Mouse (Mus musculus): ENCODE measurements around the gene Prmt1. TPM values are rescaled to one million over a fixed set of nuclear protein-coding genes. Genes with fewer than 3 reads are reported as not detected.

The Prmt1 gene
- polyA plus RNA-seq, 1 experiment = 978 TPM

- peak overlapping the region; percentile 30 for H3ac ChIP-seq (ENCODE audit: control insufficient read depth, insufficient read length, low read depth)
- H3K79me3 ChIP-seq (ENCODE audit: low read depth) = peaks cover 47% of the 10 kb centered on the region
- H3K4me3 ChIP-seq (ENCODE audit: insufficient read depth, poor library complexity, severe bottlenecking) = peak overlapping the region; percentile 97
- H3K79me2 ChIP-seq (ENCODE audit: control insufficient read depth, insufficient read depth) = peaks cover 88% of the 10 kb centered on the region
- peaks cover 41% of the 10 kb centered on the region for H3K36me3 ChIP-seq (ENCODE audit: control insufficient read depth, insufficient read depth)
- H3K27me3 ChIP-seq (ENCODE audit: control insufficient read depth, insufficient read depth, insufficient read length) = no peaks in the 10 kb centered on the region
- TF ChIP-seq MYOD1 (IDR thresholded peaks at IDR 0.05; ENCODE audit: control insufficient read depth, insufficient read length, low read depth) (peak; percentile 80), USF1 (IDR thresholded peaks at IDR 0.05; ENCODE audit: low read depth) (no peak)
These were observed 2.2 kb downstream of the Prmt1 start for GRCm38 (mm10) chr7:44983944-44984832.

- H3K79me2 ChIP-seq (ENCODE audit: control insufficient read depth, insufficient read depth) = peaks cover 78% of the 10 kb centered on the region
- H3K4me3 ChIP-seq (ENCODE audit: insufficient read depth, poor library complexity, severe bottlenecking) = no peak overlapping the region
- no peak overlapping the region for H3ac ChIP-seq (ENCODE audit: control insufficient read depth, insufficient read length, low read depth)
- peaks cover 42% of the 10 kb centered on the region for H3K79me3 ChIP-seq (ENCODE audit: low read depth)
- peak; percentile 84 for TF ChIP-seq CTCF (IDR thresholded peaks at IDR 0.05; ENCODE audit: control insufficient read depth, insufficient read depth, insufficient read length)
- no peak for TF ChIP-seq MYOD1 (IDR thresholded peaks at IDR 0.05; ENCODE audit: control insufficient read depth, insufficient read length, low read depth)
- H3K36me3 ChIP-seq (ENCODE audit: control insufficient read depth, insufficient read depth) = peaks cover 52% of the 10 kb centered on the region
- no peaks in the 10 kb centered on the region for H3K27me3 ChIP-seq (ENCODE audit: control insufficient read depth, insufficient read depth, insufficient read length)
These were observed 3.3 kb downstream of the Prmt1 start for GRCm38 (mm10) chr7:44983085-44983484.

- H3ac ChIP-seq (ENCODE audit: control insufficient read depth, insufficient read length, low read depth) = no peak overlapping the region
- no peak overlapping the region for H3K4me3 ChIP-seq (ENCODE audit: insufficient read depth, poor library complexity, severe bottlenecking)
- no peaks in the 10 kb centered on the region for H3K27me3 ChIP-seq (ENCODE audit: control insufficient read depth, insufficient read depth, insufficient read length)
- H3K36me3 ChIP-seq (ENCODE audit: control insufficient read depth, insufficient read depth) = peaks cover 65% of the 10 kb centered on the region
- TF ChIP-seq MYOG (IDR thresholded peaks at IDR 0.05; ENCODE audit: control insufficient read depth, extremely low read depth, insufficient read length) = no peak
- no peak for TF ChIP-seq MAX (IDR thresholded peaks at IDR 0.05)
- no peak for TF ChIP-seq USF1 (IDR thresholded peaks at IDR 0.05; ENCODE audit: low read depth)
- TF ChIP-seq CTCF (IDR thresholded peaks at IDR 0.05; ENCODE audit: control insufficient read depth, insufficient read depth, insufficient read length) = no peak
- no peak for TF ChIP-seq CEBPB (IDR thresholded peaks at IDR 0.05; ENCODE audit: low read depth)
- no peak for TF ChIP-seq MYOD1 (IDR thresholded peaks at IDR 0.05; ENCODE audit: control insufficient read depth, insufficient read length, low read depth)
- TF ChIP-seq FOSL1 (IDR thresholded peaks at IDR 0.05; ENCODE audit: insufficient read depth, low read length, poor library complexity, severe bottlenecking) = no peak
- peaks cover 39% of the 10 kb centered on the region for H3K79me3 ChIP-seq (ENCODE audit: low read depth)
- H3K79me2 ChIP-seq (ENCODE audit: control insufficient read depth, insufficient read depth) = peaks cover 66% of the 10 kb centered on the region
These were observed 4.8 kb downstream of the Prmt1 start for GRCm38 (mm10) chr7:44981539-44981938.

GRCm38 (mm10) chr7:44978300-44978699 lies 8.1 kb downstream of the Prmt1 start:
- Histone ChIP-seq H3ac (ENCODE audit: control insufficient read depth, insufficient read length, low read depth) (no peak overlapping the region), H3K4me3 (ENCODE audit: insufficient read depth, poor library complexity, severe bottlenecking) (no peak overlapping the region), H3K79me2 (ENCODE audit: control insufficient read depth, insufficient read depth) (peaks cover 37% of the 10 kb centered on the region), H3K79me3 (ENCODE audit: low read depth) (peaks cover 14% of the 10 kb centered on the region), H3K36me3 (ENCODE audit: control insufficient read depth, insufficient read depth) (peaks cover 72% of the 10 kb centered on the region), H3K27me3 (ENCODE audit: control insufficient read depth, insufficient read depth, insufficient read length) (no peaks in the 10 kb centered on the region)
- TF ChIP-seq MAX (IDR thresholded peaks at IDR 0.05) (no peak), MYOG (IDR thresholded peaks at IDR 0.05; ENCODE audit: control insufficient read depth, extremely low read depth, insufficient read length) (no peak), CTCF (IDR thresholded peaks at IDR 0.05; ENCODE audit: control insufficient read depth, insufficient read depth, insufficient read length) (no peak), FOSL1 (IDR thresholded peaks at IDR 0.05; ENCODE audit: insufficient read depth, low read length, poor library complexity, severe bottlenecking) (no peak), CEBPB (IDR thresholded peaks at IDR 0.05; ENCODE audit: low read depth) (no peak), USF1 (IDR thresholded peaks at IDR 0.05; ENCODE audit: low read depth) (no peak), MYOD1 (IDR thresholded peaks at IDR 0.05; ENCODE audit: control insufficient read depth, insufficient read length, low read depth) (no peak)

- H3K4me3 ChIP-seq (ENCODE audit: insufficient read depth, poor library complexity, severe bottlenecking) = no peak overlapping the region
- peaks cover 5% of the 10 kb centered on the region for H3K79me2 ChIP-seq (ENCODE audit: control insufficient read depth, insufficient read depth)
- no peaks in the 10 kb centered on the region for H3K27me3 ChIP-seq (ENCODE audit: control insufficient read depth, insufficient read depth, insufficient read length)
- TF ChIP-seq CEBPB (IDR thresholded peaks at IDR 0.05; ENCODE audit: low read depth) (no peak), USF1 (IDR thresholded peaks at IDR 0.05; ENCODE audit: low read depth) (no peak), MYOD1 (IDR thresholded peaks at IDR 0.05; ENCODE audit: control insufficient read depth, insufficient read length, low read depth) (no peak), MYOG (IDR thresholded peaks at IDR 0.05; ENCODE audit: control insufficient read depth, extremely low read depth, insufficient read length) (no peak), FOSL1 (IDR thresholded peaks at IDR 0.05; ENCODE audit: insufficient read depth, low read length, poor library complexity, severe bottlenecking) (no peak), CTCF (IDR thresholded peaks at IDR 0.05; ENCODE audit: control insufficient read depth, insufficient read depth, insufficient read length) (no peak), MAX (IDR thresholded peaks at IDR 0.05) (no peak)
- H3K36me3 ChIP-seq (ENCODE audit: control insufficient read depth, insufficient read depth) = peaks cover 44% of the 10 kb centered on the region
- no peaks in the 10 kb centered on the region for H3K79me3 ChIP-seq (ENCODE audit: low read depth)
- no peak overlapping the region for H3ac ChIP-seq (ENCODE audit: control insufficient read depth, insufficient read length, low read depth)
These were observed 11.3 kb downstream of the Prmt1 start for GRCm38 (mm10) chr7:44975117-44975419.

All from C2C12 (cell line).